Comparison of ENCODE assay signal across 8 mouse cellular contexts in the genomic region with DNA sequence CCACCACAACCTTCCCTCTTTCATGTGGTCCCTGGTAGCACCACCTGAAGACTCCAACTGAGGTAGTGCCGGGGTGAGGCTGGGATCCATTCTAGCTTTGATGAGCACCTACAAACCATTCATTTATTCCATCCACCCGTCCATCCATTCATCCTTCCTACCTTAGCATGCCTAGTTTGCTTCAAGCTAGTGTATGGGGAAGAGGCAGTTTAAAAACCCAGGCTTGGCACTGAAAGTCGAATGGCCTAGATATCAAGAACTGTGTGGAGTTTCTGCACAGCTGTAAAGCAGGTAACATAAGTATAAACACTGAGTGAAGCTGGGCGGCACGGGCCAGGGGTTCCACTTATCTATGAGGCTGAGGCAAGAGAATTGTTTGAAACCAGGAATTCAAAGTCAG. TPM values are rescaled to one million over a fixed set of nuclear protein-coding genes. Genes with fewer than 3 reads are reported as not detected.
DNase-seq lines count a peak whose midpoint lies in the region; ATAC-seq and TF ChIP-seq lines count a peak whose summit lies in the region.

No protein-coding gene starts in this region.

- WGBS in heart, embryonic 11.5 days (ENCODE audit: insufficient replicate concordance): 74% methylated on average over 5 of the region's 5 CpGs
- WGBS in midbrain, embryonic 11.5 days: 86% methylated on average over 5 of the region's 5 CpGs
- 92% methylated on average over 5 of the region's 5 CpGs for WGBS in midbrain, embryonic 10.5 days
- WGBS in intestine, postnatal 0 days: 83% methylated on average over 5 of the region's 5 CpGs
- 60% methylated on average over 5 of the region's 5 CpGs for WGBS in liver, embryonic 16.5 days (ENCODE audit: insufficient replicate concordance)

- TF ChIP-seq CTCF in intestine, postnatal 0 days (IDR thresholded peaks at IDR 0.05; ENCODE audit: low read depth): no peak

- H3K4me1 ChIP-seq in heart, embryonic 11.5 days (ENCODE audit: control insufficient read depth, insufficient read depth, low read length): peaks cover 4% of the 10 kb centered on the region; the same call in 1 of the 2 replicates
- 0 out of 2 replicates have a peak, but pooled peaks cover 3% of the 10 kb centered on the region for H3K4me1 ChIP-seq in midbrain, embryonic 11.5 days (ENCODE audit: control insufficient read depth, insufficient read depth, low read length)
- H3K4me1 ChIP-seq in midbrain, embryonic 10.5 days: peaks cover 19% of the 10 kb centered on the region
- H3K4me1 ChIP-seq in intestine, postnatal 0 days (replicated peaks; ENCODE audit: control insufficient read depth, insufficient read depth, low read length): 0 out of 2 replicates have a peak, but pooled peaks cover 8% of the 10 kb centered on the region
- H3K4me1 ChIP-seq in liver, embryonic 16.5 days (ENCODE audit: control insufficient read depth, low read depth, low read length): peaks cover 23% of the 10 kb centered on the region

- no peak overlapping the region for H3K4me3 ChIP-seq in heart, embryonic 11.5 days (ENCODE audit: low read depth, low read length)
- no peak overlapping the region for H3K4me3 ChIP-seq in midbrain, embryonic 11.5 days (ENCODE audit: low read depth, low read length)
- no peak overlapping the region for H3K4me3 ChIP-seq in midbrain, embryonic 10.5 days
- H3K4me3 ChIP-seq in intestine, postnatal 0 days (ENCODE audit: low read depth, low read length): no peak overlapping the region
- H3K4me3 ChIP-seq in liver, embryonic 16.5 days (ENCODE audit: low read depth, low read length): peak overlapping the region; percentile 86

- peaks cover 15% of the 10 kb centered on the region for H3K36me3 ChIP-seq in heart, embryonic 11.5 days (ENCODE audit: control insufficient read depth, insufficient read depth, low read length)
- H3K36me3 ChIP-seq in midbrain, embryonic 11.5 days (ENCODE audit: control insufficient read depth, insufficient read depth, low read length): peaks cover 15% of the 10 kb centered on the region
- peaks cover 25% of the 10 kb centered on the region for H3K36me3 ChIP-seq in midbrain, embryonic 10.5 days
- peaks cover 21% of the 10 kb centered on the region for H3K36me3 ChIP-seq in intestine, postnatal 0 days (ENCODE audit: control insufficient read depth, insufficient read depth)
- peaks cover 24% of the 10 kb centered on the region for H3K36me3 ChIP-seq in liver, embryonic 16.5 days (ENCODE audit: control insufficient read depth, insufficient read depth)

- H3K9me3 ChIP-seq in heart, embryonic 11.5 days (replicated peaks; ENCODE audit: control insufficient read depth, low read length): no peaks in the 10 kb centered on the region
- no peaks in the 10 kb centered on the region for H3K9me3 ChIP-seq in midbrain, embryonic 11.5 days (ENCODE audit: control insufficient read depth, low read length)
- no peaks in the 10 kb centered on the region; the same call in 1 of the 2 replicates for H3K9me3 ChIP-seq in midbrain, embryonic 10.5 days (replicated peaks)
- H3K9me3 ChIP-seq in intestine, postnatal 0 days (ENCODE audit: control insufficient read depth): no peaks in the 10 kb centered on the region
- no peaks in the 10 kb centered on the region for H3K9me3 ChIP-seq in liver, embryonic 16.5 days (replicated peaks; ENCODE audit: control insufficient read depth, low read length)

- peaks cover 17% of the 10 kb centered on the region for H3K27me3 ChIP-seq in heart, embryonic 11.5 days (ENCODE audit: control insufficient read depth, insufficient read depth, low read length)
- H3K27me3 ChIP-seq in midbrain, embryonic 11.5 days (ENCODE audit: control insufficient read depth, insufficient read depth, low read length): peaks cover 32% of the 10 kb centered on the region
- peaks cover 54% of the 10 kb centered on the region for H3K27me3 ChIP-seq in midbrain, embryonic 10.5 days (ENCODE audit: low read depth, poor library complexity, severe bottlenecking)
- H3K27me3 ChIP-seq in intestine, postnatal 0 days (replicated peaks; ENCODE audit: control insufficient read depth, insufficient read depth, low read length): peaks cover 11% of the 10 kb centered on the region; the same call in 1 of the 2 replicates
- H3K27me3 ChIP-seq in liver, embryonic 16.5 days (ENCODE audit: control insufficient read depth, insufficient read depth, low read depth, low read length): peaks cover 13% of the 10 kb centered on the region

- no peak overlapping the region for H3K9ac ChIP-seq in heart, embryonic 11.5 days (ENCODE audit: low read depth, low read length)
- no peak overlapping the region for H3K9ac ChIP-seq in midbrain, embryonic 11.5 days (ENCODE audit: low read length)
- no peak overlapping the region for H3K9ac ChIP-seq in intestine, postnatal 0 days (ENCODE audit: low read depth, low read length)
- peak overlapping the region; percentile 50 for H3K9ac ChIP-seq in liver, embryonic 16.5 days (ENCODE audit: low read depth, low read length)

- ATAC-seq in heart, embryonic 11.5 days (replicated peaks; ENCODE audit: insufficient number of reproducible peaks, low FRiP score, low TSS enrichment): no peak
- ATAC-seq in midbrain, embryonic 11.5 days (ENCODE audit: low FRiP score): no peak
- ATAC-seq in intestine, postnatal 0 days: 0 out of 2 replicates have a peak, but pooled peaks have one; percentile 1
- peak; percentile 7; the same call in 1 of the 2 replicates for ATAC-seq in liver, embryonic 16.5 days (ENCODE audit: low read depth)

- no peak for DNase-seq in heart, postnatal 36 days
- peak; percentile 56 for DNase-seq in midbrain, embryonic 11.5 days (ENCODE audit: low spot score, missing footprints)
- no peak for DNase-seq in midbrain, embryonic 10.5 days (ENCODE audit: low spot score)
- no peak for DNase-seq in adrenal gland, adult 8-10 months
- DNase-seq in kidney, postnatal 25 days: no peak

- H3K4me2 ChIP-seq in heart, embryonic 11.5 days: peak overlapping the region; percentile 99
- H3K4me2 ChIP-seq in midbrain, embryonic 11.5 days: no peak overlapping the region
- no peak overlapping the region for H3K4me2 ChIP-seq in intestine, postnatal 0 days (replicated peaks; ENCODE audit: low read depth)
- H3K4me2 ChIP-seq in liver, embryonic 16.5 days (ENCODE audit: low read depth, low read length): peak overlapping the region; percentile 91

- intact Hi-C loops in heart, postnatal 36 days (cut with DNase I): no loop called here

- peak overlapping the region; percentile 73 for H3K27ac ChIP-seq in heart, embryonic 11.5 days (ENCODE audit: low read depth, low read length)
- no peak overlapping the region for H3K27ac ChIP-seq in midbrain, embryonic 11.5 days (ENCODE audit: low read depth, low read length)
- H3K27ac ChIP-seq in midbrain, embryonic 10.5 days (replicated peaks): no peak overlapping the region
- H3K27ac ChIP-seq in intestine, postnatal 0 days (ENCODE audit: low read depth, low read length): no peak overlapping the region
- peak overlapping the region; percentile 84 for H3K27ac ChIP-seq in liver, embryonic 16.5 days (ENCODE audit: low read length)

RNA-seq across cellular contexts. Expression of gene Snx22, which starts 0.6 kb away (rescaled TPM):
- 2.1 and 2.9 TPM in 2 replicates for polyA plus RNA-seq in heart, embryonic 11.5 days (2014; fragmentation: Nextera tagmentation; extraction: Ambion mirVana)
- total RNA-seq in heart, postnatal 36 days (2021): under 1 TPM; 0.57 to 0.86 TPM
- 1.8 and 2.2 TPM in 2 replicates for polyA plus RNA-seq in midbrain, embryonic 11.5 days (2014; fragmentation: Nextera tagmentation; extraction: Ambion mirVana)
- 2.7 and 3.7 TPM in 2 replicates for polyA plus RNA-seq in midbrain, embryonic 10.5 days (2016; fragmentation: Nextera tagmentation; extraction: Ambion mirVana)
- polyA plus RNA-seq in intestine, postnatal 0 days (2015; fragmentation: Nextera tagmentation; extraction: Ambion mirVana): 0.98 and 1.4 TPM in 2 replicates
- 30.5 and 31.3 TPM in 2 replicates for polyA plus RNA-seq in liver, embryonic 16.5 days (2015; fragmentation: Nextera tagmentation; extraction: Ambion mirVana)
- 1 to 10 TPM in 1 of 4 experiments, under 1 TPM in 3; 0.09 to 1.1 (median 0.60) TPM for total RNA-seq in adrenal gland, adult 8-10 months (2022)

RNA-seq across cellular contexts. Expression of gene Ppib, which starts 10.1 kb away (rescaled TPM):
- 463 and 480 TPM in 2 replicates for polyA plus RNA-seq in heart, embryonic 11.5 days (2014; fragmentation: Nextera tagmentation; extraction: Ambion mirVana)
- 100 to 1,000 TPM; 123 to 129 TPM for total RNA-seq in heart, postnatal 36 days (2021)
- polyA plus RNA-seq in midbrain, embryonic 11.5 days (2014; fragmentation: Nextera tagmentation; extraction: Ambion mirVana): 490 and 501 TPM in 2 replicates
- 473 and 501 TPM in 2 replicates for polyA plus RNA-seq in midbrain, embryonic 10.5 days (2016; fragmentation: Nextera tagmentation; extraction: Ambion mirVana)
- 440 and 508 TPM in 2 replicates for polyA plus RNA-seq in intestine, postnatal 0 days (2015; fragmentation: Nextera tagmentation; extraction: Ambion mirVana)
- polyA plus RNA-seq in liver, embryonic 16.5 days (2015; fragmentation: Nextera tagmentation; extraction: Ambion mirVana): 412 and 425 TPM in 2 replicates
- 100 to 1,000 TPM; 295 to 314 (median 303) TPM for total RNA-seq in adrenal gland, adult 8-10 months (2022)

RNA-seq across cellular contexts. Expression of gene Snx1, which starts 56.2 kb away (rescaled TPM):
- polyA plus RNA-seq in heart, embryonic 11.5 days (2014; fragmentation: Nextera tagmentation; extraction: Ambion mirVana): 71.7 and 73.5 TPM in 2 replicates
- total RNA-seq in heart, postnatal 36 days (2021): 10 to 100 TPM; 27.7 to 29.8 TPM
- polyA plus RNA-seq in midbrain, embryonic 11.5 days (2014; fragmentation: Nextera tagmentation; extraction: Ambion mirVana): 147 and 150 TPM in 2 replicates
- 138 and 142 TPM in 2 replicates for polyA plus RNA-seq in midbrain, embryonic 10.5 days (2016; fragmentation: Nextera tagmentation; extraction: Ambion mirVana)
- 122 and 133 TPM in 2 replicates for polyA plus RNA-seq in intestine, postnatal 0 days (2015; fragmentation: Nextera tagmentation; extraction: Ambion mirVana)
- 59.6 and 63.8 TPM in 2 replicates for polyA plus RNA-seq in liver, embryonic 16.5 days (2015; fragmentation: Nextera tagmentation; extraction: Ambion mirVana)
- total RNA-seq in adrenal gland, adult 8-10 months (2022): 100 to 1,000 TPM; 116 to 172 (median 143) TPM

RNA-seq across cellular contexts. Expression of gene Ciao2a, which starts 56.3 kb away (rescaled TPM):
- 178 and 181 TPM in 2 replicates for polyA plus RNA-seq in heart, embryonic 11.5 days (2014; fragmentation: Nextera tagmentation; extraction: Ambion mirVana)
- total RNA-seq in heart, postnatal 36 days (2021): 10 to 100 TPM; 65.6 to 69.9 TPM
- polyA plus RNA-seq in midbrain, embryonic 11.5 days (2014; fragmentation: Nextera tagmentation; extraction: Ambion mirVana): 156 and 171 TPM in 2 replicates
- 150 and 156 TPM in 2 replicates for polyA plus RNA-seq in midbrain, embryonic 10.5 days (2016; fragmentation: Nextera tagmentation; extraction: Ambion mirVana)
- polyA plus RNA-seq in intestine, postnatal 0 days (2015; fragmentation: Nextera tagmentation; extraction: Ambion mirVana): 201 and 207 TPM in 2 replicates
- polyA plus RNA-seq in liver, embryonic 16.5 days (2015; fragmentation: Nextera tagmentation; extraction: Ambion mirVana): 110 and 129 TPM in 2 replicates
- total RNA-seq in adrenal gland, adult 8-10 months (2022): 10 to 100 TPM; 63.2 to 79.3 (median 71.1) TPM

Comparison
In these comparisons a context has a peak if more than half of its experiments do, and no peak if none do; other contexts are left out.
1. ATAC-seq: peak in intestine, postnatal 0 days (single experiment) and liver, embryonic 16.5 days (single experiment); none in heart, embryonic 11.5 days (single experiment) and midbrain, embryonic 11.5 days (single experiment).
2. H3K27ac ChIP-seq: peak in heart, embryonic 11.5 days (single experiment) and liver, embryonic 16.5 days (single experiment); none in midbrain, embryonic 11.5 days (single experiment), midbrain, embryonic 10.5 days (single experiment) and intestine, postnatal 0 days (single experiment).
3. H3K4me2 ChIP-seq: peak in heart, embryonic 11.5 days (single experiment) and liver, embryonic 16.5 days (single experiment); none in midbrain, embryonic 11.5 days (single experiment) and intestine, postnatal 0 days (single experiment).